Mouse (Mus musculus): ENCODE measurements around the gene Gcnt2. TPM values are rescaled to one million over a fixed set of nuclear protein-coding genes. Genes with fewer than 3 reads are reported as not detected.

Gcnt2 gene
- polyA plus RNA-seq, 1 experiment = 18.2 TPM

GRCm38 (mm10) chr13:40901831-40902459 lies 42.4 kb downstream of the Gcnt2 start:
- H3K4me3 ChIP-seq (replicated peaks; ENCODE audit: control insufficient read depth, low read depth, low read length) = no peak overlapping the region
- H3K4me1 ChIP-seq (ENCODE audit: control insufficient read depth, insufficient read depth, low read length) = peaks cover 2% of the 10 kb centered on the region; the same call in 1 of the 2 replicates
- WGBS = 70% methylated on average over 12 of the region's 12 CpGs
- TF ChIP-seq CTCF (IDR thresholded peaks at IDR 0.05; ENCODE audit: control insufficient read depth, insufficient read depth, low read length) = no peak
- TF ChIP-seq POLR2A (IDR thresholded peaks at IDR 0.05; ENCODE audit: borderline replicate concordance, control insufficient read depth, low read depth, low read length) = no peak
- H3K27ac ChIP-seq (ENCODE audit: control insufficient read depth, insufficient read depth, low read depth, low read length, poor library complexity) = no peak overlapping the region

DNA sequence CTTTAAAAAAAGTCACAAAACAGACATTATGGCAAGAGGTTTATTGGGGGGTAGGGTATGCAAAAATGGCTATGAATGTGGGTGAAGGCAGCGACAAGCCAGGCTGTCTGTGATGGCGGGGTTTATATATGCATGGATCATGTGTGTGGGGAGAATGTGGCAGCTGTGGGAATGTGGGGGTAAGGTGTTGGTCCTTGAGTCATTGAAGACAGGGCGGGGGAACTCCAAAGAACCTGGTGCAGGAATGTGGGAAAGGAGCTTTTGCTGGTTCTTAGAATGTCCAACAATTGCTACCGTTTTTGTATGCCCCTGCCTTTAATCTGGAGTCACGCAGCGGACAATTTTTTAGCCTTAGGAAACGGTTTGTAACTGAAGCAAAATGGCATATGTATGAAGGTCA lies 44.5 kb downstream of the Gcnt2 start:
- Histone ChIP-seq H3K4me3 (replicated peaks; ENCODE audit: control insufficient read depth, low read depth, low read length) (no peak overlapping the region), H3K4me1 (ENCODE audit: control insufficient read depth, insufficient read depth, low read length) (peaks cover 2% of the 10 kb centered on the region; the same call in 1 of the 2 replicates), H3K27ac (ENCODE audit: control insufficient read depth, insufficient read depth, low read depth, low read length, poor library complexity) (no peak overlapping the region)
- 85% methylated on average over 7 of the region's 7 CpGs for whole genome bisulfite sequencing
- TF ChIP-seq CTCF (IDR thresholded peaks at IDR 0.05; ENCODE audit: control insufficient read depth, insufficient read depth, low read length) = no peak
- TF ChIP-seq POLR2A (IDR thresholded peaks at IDR 0.05; ENCODE audit: borderline replicate concordance, control insufficient read depth, low read depth, low read length) = no peak

- Histone ChIP-seq H3K4me3 (replicated peaks; ENCODE audit: control insufficient read depth, low read depth, low read length) (no peak overlapping the region), H3K27ac (ENCODE audit: control insufficient read depth, insufficient read depth, low read depth, low read length, poor library complexity) (no peak overlapping the region), H3K4me1 (ENCODE audit: control insufficient read depth, insufficient read depth, low read length) (no peaks in the 10 kb centered on the region)
- TF ChIP-seq POLR2A (IDR thresholded peaks at IDR 0.05; ENCODE audit: borderline replicate concordance, control insufficient read depth, low read depth, low read length) = no peak
- no peak for TF ChIP-seq CTCF (IDR thresholded peaks at IDR 0.05; ENCODE audit: control insufficient read depth, insufficient read depth, low read length)
- 77% methylated on average over 7 of the region's 7 CpGs for WGBS
Observed at GRCm38 (mm10) chr13:40906528-40906927, 47.0 kb downstream of the Gcnt2 start.

DNA sequence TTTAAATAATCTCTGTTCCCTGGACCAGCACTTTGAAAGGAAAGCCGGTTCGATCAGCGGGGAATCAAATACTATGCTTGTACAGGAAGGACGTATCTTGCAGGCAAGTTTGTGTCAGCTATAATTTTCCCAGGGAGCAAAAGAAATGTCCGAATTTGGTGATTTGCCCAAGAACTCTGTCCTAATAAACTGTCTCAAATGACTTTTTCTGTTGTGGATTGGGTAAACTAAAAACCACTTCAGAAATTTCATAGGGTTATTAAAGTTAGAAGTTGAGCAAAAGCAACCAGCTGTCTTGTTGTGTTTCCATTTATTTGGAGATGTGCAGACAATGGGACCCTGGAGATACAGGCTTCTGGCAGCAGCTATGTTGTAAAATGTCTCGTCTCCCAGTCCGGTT lies 47.7 kb downstream of the Gcnt2 start:
- Histone ChIP-seq H3K4me3 (replicated peaks; ENCODE audit: control insufficient read depth, low read depth, low read length) (no peak overlapping the region), H3K4me1 (ENCODE audit: control insufficient read depth, insufficient read depth, low read length) (no peaks in the 10 kb centered on the region), H3K27ac (ENCODE audit: control insufficient read depth, insufficient read depth, low read depth, low read length, poor library complexity) (no peak overlapping the region)
- TF ChIP-seq POLR2A (IDR thresholded peaks at IDR 0.05; ENCODE audit: borderline replicate concordance, control insufficient read depth, low read depth, low read length) (no peak), CTCF (IDR thresholded peaks at IDR 0.05; ENCODE audit: control insufficient read depth, insufficient read depth, low read length) (no peak)
- WGBS = 31% methylated on average over 7 of the region's 7 CpGs

DNA sequence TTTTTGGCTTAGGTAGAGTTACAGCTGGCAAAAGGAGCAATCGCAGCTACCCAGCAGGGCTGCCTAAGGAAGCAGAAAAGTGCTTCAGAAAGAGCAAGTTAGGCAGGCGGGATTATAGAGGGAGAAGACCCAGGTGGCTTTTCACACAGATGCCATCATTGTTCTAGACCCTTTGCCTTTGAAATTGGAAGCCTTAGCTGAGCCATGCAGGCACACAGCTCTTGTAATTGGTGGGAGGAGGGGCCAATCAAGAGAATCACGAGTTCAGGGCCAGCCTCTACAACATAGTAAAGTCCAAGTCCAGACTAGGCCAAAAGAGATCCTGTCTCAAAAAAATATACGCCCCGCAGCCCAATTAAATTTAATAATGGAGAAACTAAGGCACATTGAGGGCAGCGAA lies 48.5 kb downstream of the Gcnt2 start:
- TF ChIP-seq POLR2A (IDR thresholded peaks at IDR 0.05; ENCODE audit: borderline replicate concordance, control insufficient read depth, low read depth, low read length) = no peak
- TF ChIP-seq CTCF (IDR thresholded peaks at IDR 0.05; ENCODE audit: control insufficient read depth, insufficient read depth, low read length) = no peak
- no peaks in the 10 kb centered on the region; the same call in 1 of the 2 replicates for H3K4me1 ChIP-seq (ENCODE audit: control insufficient read depth, insufficient read depth, low read length)

DNA sequence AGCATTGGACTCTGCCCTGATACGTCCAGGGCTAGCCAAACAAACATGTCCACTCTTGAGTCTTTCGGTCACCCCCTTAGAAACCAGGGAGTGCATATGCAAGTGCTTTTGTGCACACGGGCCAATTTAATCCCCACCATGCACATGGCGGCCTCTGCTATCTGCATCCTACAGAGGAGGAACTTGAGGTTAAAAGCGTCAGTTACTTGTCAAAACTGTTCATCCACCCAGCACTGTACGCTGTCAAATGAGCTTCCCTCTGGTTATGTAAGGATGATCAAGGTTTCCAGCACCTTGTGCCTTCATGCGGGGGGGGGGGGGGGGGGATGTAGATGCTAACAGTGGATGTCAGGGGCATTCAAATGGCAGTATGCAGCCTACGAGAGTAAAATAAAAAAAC lies 49.5 kb downstream of the Gcnt2 start:
- no peak for TF ChIP-seq POLR2A (IDR thresholded peaks at IDR 0.05; ENCODE audit: borderline replicate concordance, control insufficient read depth, low read depth, low read length)
- no peak for TF ChIP-seq CTCF (IDR thresholded peaks at IDR 0.05; ENCODE audit: control insufficient read depth, insufficient read depth, low read length)
- H3K27ac ChIP-seq (ENCODE audit: control insufficient read depth, insufficient read depth, low read depth, low read length, poor library complexity) = no peak overlapping the region
- 10% methylated on average over 8 of the region's 8 CpGs for WGBS
- no peak overlapping the region for H3K4me3 ChIP-seq (replicated peaks; ENCODE audit: control insufficient read depth, low read depth, low read length)
- H3K4me1 ChIP-seq (ENCODE audit: control insufficient read depth, insufficient read depth, low read length) = no peaks in the 10 kb centered on the region; the same call in 1 of the 2 replicates

More for the DNA sequence above, 48.5 kb downstream of the Gcnt2 start:
- Histone ChIP-seq H3K27ac (ENCODE audit: control insufficient read depth, insufficient read depth, low read depth, low read length, poor library complexity) (no peak overlapping the region), H3K4me3 (replicated peaks; ENCODE audit: control insufficient read depth, low read depth, low read length) (no peak overlapping the region)
- WGBS = 49% methylated on average over 6 of the region's 6 CpGs

DNA sequence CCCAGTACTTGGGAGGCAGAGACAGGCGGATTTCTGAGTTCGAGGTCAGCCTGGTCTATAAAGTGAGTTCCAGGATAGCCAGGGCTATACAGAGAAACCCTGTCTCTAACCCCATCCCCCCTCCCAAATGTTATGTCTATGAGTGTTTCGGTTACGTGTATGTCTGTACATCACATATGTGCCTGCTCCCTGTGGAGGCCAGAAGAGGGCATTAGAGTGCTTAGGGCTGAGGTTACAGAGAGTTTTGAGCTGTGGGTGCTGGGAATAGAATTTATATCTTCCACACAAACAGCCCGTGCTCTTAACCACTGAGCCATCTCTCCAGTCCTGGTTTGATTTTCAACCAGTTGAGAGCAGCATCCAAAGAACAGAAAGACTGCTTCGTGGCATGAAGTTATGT lies 50.5 kb downstream of the Gcnt2 start:
- no peaks in the 10 kb centered on the region; the same call in 1 of the 2 replicates for H3K4me1 ChIP-seq (ENCODE audit: control insufficient read depth, insufficient read depth, low read length)
- H3K27ac ChIP-seq (ENCODE audit: control insufficient read depth, insufficient read depth, low read depth, low read length, poor library complexity) = no peak overlapping the region
- H3K4me3 ChIP-seq (replicated peaks; ENCODE audit: control insufficient read depth, low read depth, low read length) = no peak overlapping the region
- TF ChIP-seq CTCF (IDR thresholded peaks at IDR 0.05; ENCODE audit: control insufficient read depth, insufficient read depth, low read length) (no peak), POLR2A (IDR thresholded peaks at IDR 0.05; ENCODE audit: borderline replicate concordance, control insufficient read depth, low read depth, low read length) (no peak)
- WGBS = 83% methylated on average over 6 of the region's 6 CpGs

DNA sequence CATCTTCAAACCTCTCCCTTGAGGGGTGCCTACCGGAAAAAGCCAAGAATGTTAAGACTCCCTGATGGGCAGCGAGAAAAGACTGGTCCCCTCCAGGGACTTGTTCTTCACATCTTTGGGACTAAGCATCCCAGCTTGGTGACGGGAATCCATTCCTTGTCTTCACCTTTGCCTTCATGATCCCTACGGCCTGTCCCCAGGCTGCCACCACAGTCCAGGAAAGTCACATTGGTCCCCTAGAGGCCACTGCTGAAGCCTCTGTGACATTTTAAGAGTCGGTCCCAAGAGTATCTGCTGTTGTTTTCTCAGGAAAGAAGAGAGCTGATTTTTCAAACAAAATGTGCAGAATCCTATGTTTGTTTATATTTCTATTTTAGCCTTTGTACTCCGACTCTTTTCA lies 52.4 kb downstream of the Gcnt2 start:
- no peak overlapping the region for H3K27ac ChIP-seq (ENCODE audit: control insufficient read depth, insufficient read depth, low read depth, low read length, poor library complexity)
- WGBS = 85% methylated on average over 6 of the region's 6 CpGs
- no peaks in the 10 kb centered on the region; the same call in none of the 2 replicates for H3K4me1 ChIP-seq (ENCODE audit: control insufficient read depth, insufficient read depth, low read length)
- no peak for TF ChIP-seq POLR2A (IDR thresholded peaks at IDR 0.05; ENCODE audit: borderline replicate concordance, control insufficient read depth, low read depth, low read length)
- no peak for TF ChIP-seq CTCF (IDR thresholded peaks at IDR 0.05; ENCODE audit: control insufficient read depth, insufficient read depth, low read length)
- no peak overlapping the region for H3K4me3 ChIP-seq (replicated peaks; ENCODE audit: control insufficient read depth, low read depth, low read length)

All from bone marrow, adult 2 months (tissue).